Mouse (Mus musculus) spleen, adult 2 months (tissue): ENCODE measurements around the gene Nup85.

ENCODE experiments used
- CTCF ChIP-seq: fragments of 200-500 bp; IDR thresholded peaks from 2 replicates; pipeline ENCODE4 v1.5.1; 2011; ENCODE audit warnings: mild to moderate bottlenecking, inconsistent platforms; ENCODE audit not compliant: insufficient read depth, insufficient read length, insufficient replicate concordance; ENCODE audit errors: extremely low read depth
- POLR2A ChIP-seq: fragments of 200-500 bp; IDR thresholded peaks from 2 replicates; pipeline ENCODE4 v1.6.1; 2011; ENCODE audit warnings: low read depth, low read length, inconsistent platforms

DNA sequence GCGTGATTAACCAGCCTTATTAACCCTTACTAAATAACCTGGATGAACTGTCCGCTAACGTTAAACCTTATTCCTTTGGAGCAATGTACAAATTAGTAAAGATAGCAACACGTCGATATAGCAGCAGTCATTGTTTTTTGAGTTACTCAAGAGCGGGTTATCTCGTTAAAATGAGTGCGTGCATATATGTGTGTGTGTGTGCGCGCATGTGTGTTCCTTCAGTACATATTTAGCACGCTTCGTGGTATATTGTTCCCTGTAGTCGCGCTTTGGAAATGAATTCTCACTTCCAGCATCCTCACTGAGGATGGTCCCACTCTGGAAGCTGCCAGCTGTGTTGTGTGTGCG is 38.9 kb downstream of the Nup85 start:
- TF ChIP-seq CTCF (no peak), POLR2A (no peak)
